Mouse (Mus musculus) 3134 (cell line): Measurements from ENCODE around the gene Htatsf1.

Experiments
- DNase-seq: peaks from one replicate; pipeline ENCODE4 v3.0.0-alpha.2; 2011; ENCODE audit warnings: low spot score; ENCODE audit not compliant: insufficient read length; ENCODE audit errors: extremely low read depth

The Htatsf1 gene

DNA sequence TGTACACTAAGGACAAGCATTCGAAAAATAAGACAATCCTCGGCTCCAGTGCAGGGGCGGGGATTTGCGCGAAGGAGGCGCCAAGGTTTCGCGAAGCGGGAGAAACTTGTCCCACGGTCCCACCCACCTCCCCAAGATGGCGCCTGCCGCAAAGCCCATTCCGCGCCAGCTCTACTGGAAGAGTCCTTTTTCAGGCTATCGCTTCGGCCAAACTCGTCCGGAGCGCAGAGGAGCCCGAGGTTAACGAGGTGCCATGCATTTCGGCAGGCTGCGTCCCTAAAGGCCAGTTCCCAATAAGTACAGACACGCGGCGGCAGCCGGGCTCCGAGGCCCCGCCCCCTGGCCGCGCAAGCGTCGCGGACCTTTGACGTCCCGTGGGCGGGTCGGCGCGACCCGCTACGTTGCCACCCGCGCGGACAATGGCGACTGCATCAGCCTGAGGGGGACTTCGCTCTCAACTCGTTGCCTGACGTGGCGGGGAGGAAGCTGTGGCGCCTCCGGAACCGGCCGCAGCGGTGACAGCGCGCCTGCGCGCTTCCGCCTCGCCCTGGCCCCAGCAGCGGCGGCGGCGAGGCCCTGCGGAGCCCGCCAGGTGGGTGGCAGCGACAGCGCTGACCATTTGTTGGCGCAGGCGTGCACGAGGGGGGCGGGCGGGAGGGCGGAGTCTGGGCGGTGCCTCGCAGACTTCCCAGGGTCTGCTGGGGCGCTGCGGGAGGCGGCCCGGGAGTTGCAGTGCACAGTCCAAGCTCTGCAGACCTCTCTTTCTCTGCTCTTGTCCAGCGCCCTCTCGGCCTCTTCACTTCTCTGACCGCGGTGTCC lies at the start of gene Htatsf1:
TSS of gene Htatsf1 (plus strand) at position 410 of the 819 bp plus-strand sequence.
- DNase-seq: peak; percentile 90

DNA sequence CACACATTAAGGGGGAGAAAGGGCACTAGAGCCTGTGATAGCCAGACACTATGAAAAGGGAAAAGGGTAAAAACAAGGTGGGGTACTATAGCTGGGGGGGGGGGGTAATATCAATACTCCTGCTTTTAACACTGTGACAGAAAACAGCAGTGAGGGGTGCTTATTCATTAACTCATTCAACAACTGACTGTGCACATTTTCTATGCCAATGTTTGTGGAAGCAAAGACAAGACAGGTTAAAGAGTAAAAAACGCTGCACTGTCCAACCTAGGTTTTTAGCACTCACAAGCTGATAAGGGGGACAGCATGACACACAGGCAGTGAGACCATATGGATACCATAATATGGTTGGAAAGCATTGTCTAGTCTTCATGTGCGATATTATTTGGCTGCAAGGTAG lies 40.5 kb upstream of the Htatsf1 start:
- no peak for DNase-seq

DNA sequence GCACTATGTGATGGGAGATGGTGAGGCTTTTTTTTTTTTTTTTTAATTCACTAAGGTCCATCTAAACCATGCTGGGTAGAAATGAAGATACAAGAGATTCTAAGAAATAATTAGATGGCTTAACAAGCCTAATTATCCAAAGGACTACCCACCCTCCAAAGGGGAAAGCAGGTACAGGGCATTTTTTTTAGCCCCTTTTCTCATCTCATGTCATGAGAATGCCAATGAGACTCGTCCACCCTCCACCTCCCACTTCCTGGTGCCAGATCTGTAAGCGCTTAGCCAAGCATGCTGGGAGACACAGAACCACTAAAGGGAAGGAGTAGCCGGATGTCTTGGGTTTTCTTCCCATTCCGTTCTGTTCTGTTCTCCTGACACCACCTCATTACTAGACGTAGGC lies 10.6 kb upstream of the Htatsf1 start, which contains the start of gene Brs3:
TSS of gene Brs3 (plus strand) at position 301 of the 400 bp plus-strand sequence.
- DNase-seq: no peak

DNA sequence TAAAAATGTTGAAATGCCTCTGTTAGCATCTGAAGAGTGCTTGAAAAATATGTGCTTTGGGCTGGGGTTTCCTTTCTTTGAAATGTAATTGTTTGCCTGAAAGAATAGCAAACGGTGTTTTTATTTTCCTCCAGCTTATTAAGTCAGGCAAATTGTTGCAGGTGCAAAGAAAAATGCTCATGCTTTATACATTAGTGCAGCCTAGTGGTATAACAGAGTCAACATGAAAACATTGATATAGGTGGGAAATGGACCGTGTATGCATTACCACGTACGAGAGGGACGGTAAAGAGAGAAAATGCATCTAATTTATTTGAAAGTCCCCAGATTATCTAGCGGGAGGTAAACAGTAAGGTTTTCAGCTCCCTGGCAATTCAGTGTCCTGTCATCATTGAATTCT lies 9.5 kb upstream of the Htatsf1 start:
- no peak for DNase-seq

DNA sequence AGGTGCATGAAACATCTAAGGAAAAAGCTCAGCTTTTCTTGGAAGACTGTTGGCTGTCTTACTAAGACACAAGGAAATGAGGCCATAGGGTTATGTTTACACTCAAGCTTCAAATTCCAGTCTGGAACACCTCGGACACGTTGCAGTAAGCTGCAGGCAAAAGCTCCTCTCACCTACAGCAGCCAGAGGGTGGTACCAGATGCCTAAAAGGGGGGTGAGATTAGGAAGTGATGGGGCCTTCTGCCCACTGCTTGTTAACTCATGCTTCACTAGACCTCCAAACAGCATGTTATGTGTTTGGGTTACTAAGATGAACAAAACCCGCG lies 572 bp upstream of the Htatsf1 start:
- no peak for DNase-seq

DNA sequence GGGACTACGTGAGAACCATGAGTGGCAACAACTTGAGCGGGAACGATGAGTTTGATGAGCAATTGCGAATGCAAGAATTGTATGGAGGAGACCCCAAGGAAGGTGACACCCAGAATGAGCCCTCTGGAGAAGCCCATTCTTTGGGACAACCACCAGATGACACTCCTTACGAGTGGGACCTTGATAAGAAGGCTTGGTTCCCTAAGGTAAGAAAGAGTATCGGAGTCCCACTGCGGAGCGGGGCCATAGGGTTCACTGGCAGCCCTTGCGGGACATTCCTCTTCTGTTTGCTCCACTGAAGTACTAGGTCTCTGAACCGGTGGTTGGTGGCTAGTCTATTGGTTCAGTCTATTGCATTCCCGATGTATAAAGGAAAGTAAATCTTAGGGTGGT lies 606 bp downstream of the Htatsf1 start:
- DNase-seq: no peak

DNA sequence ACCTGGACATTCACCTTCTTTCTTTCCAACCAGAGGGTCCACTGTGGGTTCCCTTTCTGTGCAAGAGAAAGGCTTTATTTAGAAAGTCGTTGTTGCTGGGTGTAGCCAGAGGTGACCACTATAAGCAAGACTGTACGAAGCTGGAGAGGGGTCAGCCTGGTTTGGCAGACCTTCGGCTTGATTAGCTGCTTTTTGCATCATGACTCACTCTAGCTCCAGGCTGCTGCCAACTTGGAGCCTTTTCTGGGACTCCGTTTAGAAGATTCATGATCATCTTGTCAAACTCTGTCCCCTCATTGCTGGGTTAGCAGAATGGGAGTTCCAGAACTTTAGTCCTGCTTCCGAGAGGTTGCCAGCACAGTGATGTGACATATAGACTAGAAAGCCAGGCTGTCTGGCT lies 28.1 kb downstream of the Htatsf1 start:
- DNase-seq: no peak

DNA sequence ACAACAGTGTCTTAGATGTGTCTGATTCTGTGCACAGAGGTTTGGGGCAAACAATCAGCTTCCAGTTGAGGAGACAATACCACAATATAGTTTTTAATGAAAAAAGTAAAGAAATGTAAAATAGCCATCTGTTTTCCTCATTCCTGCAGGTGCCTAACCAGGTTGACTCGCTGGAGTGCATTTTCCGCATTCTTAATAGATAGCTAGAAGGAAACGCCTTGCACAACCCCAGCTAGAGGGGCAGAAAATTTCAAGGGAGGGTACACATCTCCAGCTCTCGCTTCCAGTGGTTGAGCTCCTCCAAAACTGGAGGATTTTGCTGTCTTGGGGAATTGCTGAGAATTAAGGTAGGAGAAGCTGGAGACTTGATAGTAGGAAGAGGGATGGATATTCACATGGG lies 34.4 kb downstream of the Htatsf1 start, which contains the start of gene Vgll1:
TSS of gene Vgll1 (plus strand) at position 301 of the 400 bp plus-strand sequence.
- no peak for DNase-seq

DNA sequence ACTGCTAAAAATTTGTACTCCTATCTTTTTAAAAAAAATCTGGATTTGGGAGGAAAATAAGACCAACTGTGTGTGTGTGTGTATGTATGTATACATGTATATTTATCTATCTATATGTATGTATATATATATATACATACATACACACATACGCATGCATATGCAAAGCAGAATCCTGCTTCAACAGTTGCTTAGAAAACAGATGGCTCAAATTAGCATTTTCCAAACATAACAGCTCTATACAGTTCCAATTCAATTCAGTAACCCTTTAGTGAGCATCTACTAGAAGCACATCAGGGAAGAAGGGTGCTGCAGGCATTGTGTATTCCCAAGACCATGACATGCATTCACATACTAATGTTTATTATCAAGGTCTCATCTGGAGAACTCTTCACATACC lies 50.0 kb downstream of the Htatsf1 start:
- DNase-seq: no peak

DNA sequence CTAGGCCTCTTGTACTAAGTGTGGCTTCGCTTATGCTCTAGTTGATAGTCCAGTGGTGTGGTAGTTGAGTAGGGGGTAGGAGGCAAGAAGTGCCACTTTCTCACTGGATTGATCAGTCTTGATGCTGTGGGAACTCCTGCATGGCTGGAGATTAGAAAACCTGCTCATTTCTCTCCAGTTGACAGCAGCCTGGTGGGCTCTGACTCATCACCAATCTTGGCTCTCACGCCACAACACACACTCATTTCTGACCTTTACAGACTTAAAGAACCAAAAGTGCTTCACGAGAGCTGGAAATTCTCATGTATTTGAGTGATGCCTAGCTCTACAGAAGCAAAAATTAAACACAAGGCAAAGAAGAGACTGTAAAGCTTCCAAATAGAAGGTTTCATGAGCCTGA lies 53.6 kb downstream of the Htatsf1 start:
- DNase-seq: no peak
